Mouse (Mus musculus) natural killer cell, adult 2 months (primary cell): ENCODE data around the gene Shc1.

Experiments used
- DNase-seq, 2 experiments: peaks; one replicate each; pipeline ENCODE4 v3.0.0; 2022; ENCODE audit warnings: low spot score in 2 of 2

Shc1 gene

DNA sequence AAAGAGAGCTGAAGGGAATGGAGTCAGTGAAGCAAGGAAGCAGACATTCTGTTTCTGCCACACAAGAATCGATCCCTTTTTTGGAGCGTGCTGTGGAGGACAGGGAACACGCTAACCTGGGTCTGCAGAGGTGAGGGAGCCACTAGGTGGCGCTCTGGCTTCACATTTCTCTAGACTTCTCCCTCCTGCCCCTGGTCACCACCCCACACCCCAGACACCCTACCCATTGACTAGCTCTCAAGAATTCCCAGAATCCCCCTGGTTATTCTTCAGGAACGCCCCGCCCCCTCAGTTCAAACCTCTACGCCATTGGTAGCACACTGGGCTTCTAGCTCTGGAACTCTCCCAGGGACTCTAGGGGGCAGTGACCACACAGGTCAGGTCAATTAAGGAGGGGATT lies 31.3 kb downstream of the Shc1 start:
- DNase-seq, result peak; percentile 58 to 73

DNA sequence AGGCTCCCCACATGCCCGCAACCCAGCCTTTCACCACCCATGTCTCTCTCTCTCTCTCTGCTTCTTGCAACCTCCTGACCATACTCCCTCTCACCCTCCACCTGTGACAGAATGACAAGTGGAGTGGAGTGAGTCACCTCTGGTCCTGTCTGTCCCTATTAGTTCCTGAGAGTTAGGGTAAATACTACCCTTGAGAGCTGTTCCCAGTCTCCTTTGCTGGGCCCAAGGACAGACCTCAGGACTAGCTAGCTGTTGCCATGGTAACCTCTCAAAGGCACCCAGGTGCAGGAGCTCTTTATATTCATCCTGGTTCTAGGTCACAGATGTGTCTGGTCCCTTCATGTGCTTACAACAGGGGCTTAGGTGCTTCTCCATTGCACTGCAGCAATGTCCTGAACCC lies 33.7 kb downstream of the Shc1 start:
- DNase-seq, result no peak

- no peak for DNase-seq
Observed at GRCm38 (mm10) chr3:89454401-89455177, 36.3 kb downstream of the Shc1 start, which contains the start of gene Pmvk. Pmvk (plus strand) TSS chr3:89454541.

DNA sequence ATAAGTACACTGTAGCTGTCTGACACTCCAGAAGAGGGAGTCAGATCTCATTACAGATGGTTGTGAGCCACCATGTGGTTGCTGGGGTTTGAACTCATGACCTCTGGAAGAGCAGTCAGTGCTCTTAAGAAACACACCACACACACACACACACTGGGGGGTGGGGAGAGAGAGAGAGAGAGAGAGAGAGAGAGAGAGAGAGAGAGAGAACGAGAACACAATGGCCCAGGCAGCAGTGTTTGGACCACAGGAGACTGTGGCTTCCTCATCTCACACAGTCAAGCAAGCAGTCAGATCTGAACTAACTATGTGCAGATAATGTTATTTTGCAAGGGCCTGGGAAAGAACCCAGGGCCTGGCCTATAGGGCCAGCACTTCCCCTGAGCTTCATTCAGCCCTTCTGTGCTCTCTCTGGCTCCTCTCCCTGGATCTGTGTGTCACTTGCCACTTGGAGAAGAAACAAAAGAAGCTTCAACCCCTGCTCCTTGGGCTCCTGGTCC lies 37.6 kb downstream of the Shc1 start:
- DNase-seq, result no peak

DNA sequence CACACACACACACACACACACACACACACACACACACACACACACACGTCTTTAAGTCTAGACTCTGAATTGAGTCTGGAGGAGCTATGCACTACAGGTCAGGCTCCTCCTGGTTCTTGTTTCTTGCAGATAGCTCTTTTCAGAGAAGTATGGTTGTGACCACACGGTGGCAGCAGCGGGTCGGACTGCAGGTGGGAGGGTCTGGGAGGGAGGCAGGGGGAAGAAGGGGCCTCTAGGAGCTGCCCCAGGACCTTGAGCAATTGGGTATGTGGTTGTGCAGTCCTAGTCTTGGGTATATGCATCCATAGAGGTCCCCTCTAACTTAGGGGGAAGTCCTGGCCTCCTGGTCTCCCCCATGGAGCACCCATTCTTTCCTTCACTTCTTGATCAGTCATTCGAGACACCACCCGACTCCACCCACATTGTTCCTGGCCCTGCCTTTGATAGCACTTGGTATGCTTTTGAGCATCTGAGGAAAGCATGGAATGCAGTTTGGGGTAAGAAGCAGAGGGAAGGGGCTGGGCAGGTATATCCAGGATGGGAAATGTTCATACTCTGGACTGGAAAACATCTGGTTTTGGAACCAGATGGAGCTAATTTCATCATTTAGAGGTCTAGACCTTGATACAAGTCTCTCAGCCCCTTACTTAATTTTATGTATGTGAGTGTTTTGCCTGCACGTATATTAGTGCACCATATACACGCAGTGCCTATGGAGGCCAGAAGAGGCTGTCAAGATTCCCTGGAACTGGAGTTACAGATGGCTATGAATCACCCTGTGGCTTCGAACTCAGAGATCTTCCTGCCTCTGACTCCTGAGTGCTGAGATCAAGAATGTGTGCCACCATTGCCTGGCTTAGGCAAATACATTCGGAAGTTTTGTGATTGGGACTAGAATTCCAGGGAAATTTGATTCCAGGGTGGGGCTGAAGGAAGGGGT lies 38.8 kb downstream of the Shc1 start:
- DNase-seq, result peak; percentile 61 to 80

DNA sequence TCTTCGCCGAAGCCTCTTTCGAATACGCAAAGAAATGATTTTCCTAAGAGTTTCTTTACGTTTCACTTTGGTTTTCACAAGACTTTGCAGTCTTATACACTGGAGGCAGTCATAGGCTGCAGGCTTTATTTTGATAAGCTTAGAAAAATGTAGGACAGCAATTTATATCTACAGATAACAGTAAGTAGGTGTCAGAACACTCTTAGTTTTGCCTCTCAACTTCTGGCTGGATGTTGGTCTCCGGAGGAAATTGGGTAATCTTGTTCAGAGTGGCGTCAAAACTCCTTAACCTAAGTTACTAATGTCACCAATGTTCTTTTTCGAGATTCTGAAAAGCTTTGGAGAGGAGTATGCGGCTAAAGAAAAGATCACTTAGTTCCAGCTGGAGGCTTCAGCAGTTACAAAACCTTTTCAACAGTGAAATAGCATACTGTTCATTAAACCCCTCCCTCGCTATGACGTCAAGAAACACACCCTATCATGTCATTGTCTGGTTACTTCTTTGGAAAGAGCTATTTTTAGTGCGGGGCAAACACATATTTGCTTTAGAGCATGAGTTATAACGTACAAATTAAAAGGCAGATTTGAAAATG lies 40.2 kb downstream of the Shc1 start:
- DNase-seq, result no peak

- DNase-seq, result peak; percentile 95 to 96
Observed at GRCm38 (mm10) chr3:89458965-89459807, 40.9 kb downstream of the Shc1 start.

DNA sequence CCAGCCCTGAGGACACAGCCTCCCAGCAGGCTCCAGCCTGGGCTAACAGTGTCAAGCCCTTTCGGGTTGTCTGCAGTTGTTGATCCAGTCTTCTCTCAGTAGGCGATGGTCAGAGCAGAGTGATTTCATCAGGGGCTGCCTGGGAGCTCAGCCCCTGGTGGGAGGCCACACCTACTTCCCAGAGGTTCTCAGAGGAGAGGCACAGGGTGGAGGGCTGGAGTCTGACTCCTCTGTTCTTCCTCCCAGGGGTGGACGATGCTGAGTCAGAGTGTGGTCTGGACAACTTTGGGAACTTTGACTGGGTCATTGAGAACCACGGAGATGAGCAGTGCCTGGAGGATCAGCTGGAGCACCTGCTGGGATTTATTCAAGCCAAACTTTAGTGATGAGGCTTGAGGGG lies 50.0 kb downstream of the Shc1 start:
- DNase-seq, result no peak

GRCm38 (mm10) chr3:89472280-89472679 lies 54.0 kb downstream of the Shc1 start:
- no peak for DNase-seq

DNA sequence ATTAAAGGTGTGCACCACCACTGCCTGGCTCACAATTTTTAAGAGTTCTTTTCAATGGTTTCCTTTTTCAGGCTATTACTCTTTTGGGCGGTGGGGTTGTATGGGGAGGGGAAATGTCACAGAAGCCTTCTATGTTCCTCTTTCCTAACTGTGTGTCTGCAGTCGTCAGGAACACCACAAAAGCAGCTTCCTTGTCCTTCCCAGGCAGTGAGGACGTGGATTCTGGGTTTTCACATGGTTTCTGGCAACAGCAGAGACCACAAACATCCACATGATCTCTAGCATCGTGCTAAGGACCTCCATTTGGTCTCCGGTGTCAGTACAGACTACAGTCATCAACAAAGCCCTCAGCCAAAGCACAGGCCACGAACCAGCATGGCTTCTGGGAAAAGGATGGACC lies 55.6 kb downstream of the Shc1 start:
- no peak for DNase-seq

- no peak for DNase-seq
Observed at GRCm38 (mm10) chr3:89479055-89479454, 60.8 kb downstream of the Shc1 start.
